Mouse (Mus musculus) frontal cortex, postnatal 14 days (tissue): Measurements from ENCODE around the gene Kpna1.
"Not testable (repeated sequence)": the region's sequence is repeated elsewhere in the genome, so short reads cannot be mapped to it uniquely, and the experiment has no call there.

Source experiments
- DNase-seq, 2 experiments: peaks; one replicate each; pipeline ENCODE4 v3.0.0; 2022; ENCODE audit warnings: low spot score in 2 of 2

The Kpna1 gene

DNA sequence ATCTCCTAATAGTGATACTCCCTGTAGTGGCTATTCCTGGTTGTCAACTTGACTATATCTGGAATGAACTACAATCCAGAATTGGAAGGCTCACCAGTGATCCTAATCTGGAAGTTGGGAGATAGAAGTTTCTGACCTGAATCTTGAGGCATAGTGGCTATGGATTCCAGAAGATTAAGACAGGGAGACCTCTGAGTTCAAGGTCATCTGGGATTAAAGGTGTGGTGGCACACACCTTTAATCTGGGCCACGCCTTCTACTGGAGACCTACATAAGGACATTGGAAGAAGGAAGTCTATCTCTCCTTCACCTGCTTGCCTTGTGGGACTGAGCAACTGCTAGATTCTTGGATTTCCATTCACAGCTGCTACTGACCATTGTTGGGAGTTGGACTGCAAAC is at the start of gene Kpna1:
Kpna1 (plus strand) TSS at position 301 of the 400 bp plus-strand sequence.
- DNase-seq, result not testable (repeated sequence)

DNA sequence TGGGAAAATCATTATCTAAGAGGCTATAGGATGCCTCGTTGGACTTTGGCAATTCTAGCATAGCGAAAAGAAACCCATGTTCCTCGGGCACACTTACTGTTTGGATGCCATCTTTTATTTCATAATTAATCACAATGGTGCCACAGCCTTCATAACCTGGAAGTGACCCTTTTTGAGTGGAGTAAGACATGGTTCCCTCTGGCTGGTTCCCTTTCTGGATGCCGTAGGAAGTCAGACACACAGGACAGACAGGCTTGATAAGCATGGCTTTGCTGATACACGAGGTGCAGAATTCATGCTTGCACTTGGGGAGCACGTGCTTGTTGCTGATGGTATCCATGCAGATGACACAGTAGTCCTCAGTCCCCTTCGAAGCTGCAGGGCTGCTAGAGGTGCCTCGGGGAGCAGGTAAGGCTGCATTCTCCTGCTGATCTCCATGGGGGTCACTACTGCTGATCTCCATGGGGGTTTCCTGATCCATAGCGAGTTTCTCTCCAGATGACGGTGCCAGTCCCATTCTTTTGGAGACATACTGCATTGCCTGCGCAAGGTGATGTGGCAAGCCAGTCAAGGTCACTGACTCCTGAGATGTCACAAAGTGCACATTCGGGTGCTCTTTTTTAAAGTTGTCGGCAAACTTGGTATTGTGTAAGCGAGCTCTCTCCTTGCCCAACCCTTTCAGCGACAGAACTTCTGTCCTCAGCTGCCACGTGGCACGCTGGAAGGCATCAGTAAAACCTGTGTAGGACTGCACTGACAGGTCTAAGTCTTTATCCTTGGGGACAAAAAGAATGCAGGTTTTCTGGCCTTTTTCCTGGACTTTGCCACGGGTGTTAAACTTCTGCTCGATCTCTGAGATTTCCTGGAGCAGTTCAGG is 46.1 kb upstream of the Kpna1 start:
- no peak for DNase-seq

DNA sequence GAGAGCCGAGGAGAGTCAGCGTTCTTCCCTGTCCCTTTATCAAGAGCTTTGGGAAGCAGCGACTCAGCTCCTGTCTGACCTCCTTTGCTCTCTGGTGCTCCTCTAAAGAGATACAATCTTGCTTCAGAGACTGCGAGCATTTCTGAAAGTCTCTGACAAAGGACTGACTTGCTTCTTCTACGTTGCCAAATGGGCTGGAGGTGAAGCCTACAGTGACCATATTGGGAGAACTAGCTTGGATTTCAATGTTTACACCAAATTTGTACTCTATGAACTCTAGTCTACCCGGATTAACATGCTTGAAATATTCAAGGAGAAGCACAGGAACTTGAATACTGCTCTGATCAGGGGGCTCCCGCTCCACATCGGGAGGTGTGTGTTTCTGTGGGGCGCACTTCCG is 45.4 kb upstream of the Kpna1 start:
- DNase-seq, result no peak

DNA sequence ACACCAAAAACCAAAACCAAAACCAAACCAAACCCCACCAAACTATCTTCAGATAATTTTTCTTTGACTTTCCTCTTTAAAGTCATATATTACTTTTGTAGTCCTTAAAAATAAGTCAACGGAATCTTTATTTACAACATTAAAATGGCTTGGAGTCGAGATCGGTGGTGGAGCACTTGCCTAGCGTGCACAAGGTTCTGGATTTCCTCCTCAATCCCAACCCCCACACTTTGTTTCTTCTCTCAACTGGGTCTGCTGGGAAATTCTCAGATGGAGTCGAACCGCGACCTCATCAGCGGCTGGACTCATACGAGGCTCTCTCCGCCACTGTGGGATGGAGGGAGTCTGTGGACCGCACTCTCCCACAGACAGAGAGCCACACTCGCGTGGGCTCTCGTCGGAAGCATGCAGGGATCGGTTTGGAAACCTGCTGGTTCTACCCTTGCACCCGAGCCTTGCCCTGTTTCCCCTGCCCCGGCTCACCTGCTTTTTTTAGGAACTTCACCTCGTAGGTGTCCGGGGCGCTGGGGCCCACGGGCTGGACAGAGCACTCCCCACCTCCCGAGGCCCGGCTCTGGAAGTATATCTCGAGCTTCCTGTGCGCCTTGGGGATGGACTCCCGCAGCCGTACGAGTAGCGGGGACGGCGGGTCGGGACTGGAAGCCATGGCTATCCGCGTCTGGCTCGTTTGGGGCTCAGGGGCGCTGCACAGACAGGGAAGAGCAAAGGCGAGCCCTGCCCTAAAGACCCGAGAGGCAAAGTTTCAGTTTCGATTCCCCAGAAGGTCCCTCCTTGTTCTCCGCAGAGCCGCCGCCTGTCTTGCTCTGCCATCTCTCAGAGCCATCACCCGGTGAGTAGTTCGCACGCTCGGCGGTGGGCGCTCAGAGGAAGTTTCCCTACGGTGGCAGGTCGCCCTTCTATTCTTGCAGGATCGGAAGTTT is 40.1 kb upstream of the Kpna1 start, which contains the start of the genes Parp9 and Dtx3l:
Parp9 (plus strand) TSS at position 260 of the 941 bp plus-strand sequence.
Dtx3l (minus strand) TSS at position 941 of the 941 bp plus-strand sequence.
- peak; percentile 9 to 28 for DNase-seq

DNA sequence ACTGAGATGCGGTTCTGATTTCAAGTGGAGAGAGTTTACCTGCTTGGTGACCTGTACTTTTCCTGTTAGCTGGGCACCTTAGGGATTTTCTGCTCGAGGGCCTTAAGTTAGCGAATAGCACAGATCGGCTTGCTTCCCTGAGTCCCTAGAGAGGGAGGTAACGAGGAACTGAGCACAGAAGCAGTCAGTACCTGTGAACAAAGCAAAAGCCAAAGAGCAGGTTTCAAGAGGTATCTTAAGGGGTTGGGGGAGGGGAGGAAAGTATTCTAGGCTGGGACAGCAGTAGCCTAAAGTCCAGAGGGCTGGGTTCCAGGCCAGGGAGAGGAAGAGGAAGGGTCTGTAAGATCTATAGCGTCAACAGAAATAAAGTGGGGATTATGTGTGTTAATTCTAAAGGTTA is 39.3 kb upstream of the Kpna1 start:
- DNase-seq, result no peak

DNA sequence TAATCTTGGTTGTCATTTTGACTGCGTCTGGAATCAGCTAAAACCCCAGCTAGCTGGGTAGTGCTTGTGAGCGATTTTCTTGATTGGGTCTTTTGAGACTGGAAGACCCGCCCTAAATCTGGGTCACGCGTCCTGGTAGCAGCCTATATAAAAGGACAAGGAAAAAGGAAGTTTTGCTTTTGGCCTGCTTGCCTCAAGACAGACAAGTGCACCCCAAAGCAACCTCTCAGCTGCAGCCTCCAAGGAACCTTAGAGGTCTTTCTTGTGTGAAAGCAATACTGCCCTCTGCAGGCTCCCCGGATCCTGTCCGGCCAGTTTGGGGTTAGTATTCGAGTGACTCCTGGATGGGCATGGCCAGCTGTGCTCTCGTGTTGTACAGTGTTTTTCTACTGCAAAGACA is 38.9 kb upstream of the Kpna1 start:
- peak; percentile 59 to 69 for DNase-seq

DNA sequence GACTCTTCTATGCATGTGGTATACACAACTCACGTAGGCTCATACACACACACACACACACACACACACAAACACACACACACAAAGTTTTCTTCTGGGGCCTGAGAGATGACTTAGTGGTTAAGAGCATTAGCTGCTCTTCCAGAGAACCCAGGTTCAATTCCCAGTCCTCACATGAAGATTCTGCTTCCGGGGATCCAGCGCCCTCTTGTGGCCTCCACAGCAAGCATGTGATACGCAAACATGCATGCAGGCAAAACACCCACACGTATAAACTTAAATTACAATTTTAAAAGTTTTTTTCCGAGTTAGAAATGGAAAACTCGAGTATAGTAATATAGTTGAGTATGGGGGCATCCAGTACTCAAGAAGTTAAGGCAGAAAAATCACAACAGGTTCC is 37.2 kb upstream of the Kpna1 start:
- no peak for DNase-seq

DNA sequence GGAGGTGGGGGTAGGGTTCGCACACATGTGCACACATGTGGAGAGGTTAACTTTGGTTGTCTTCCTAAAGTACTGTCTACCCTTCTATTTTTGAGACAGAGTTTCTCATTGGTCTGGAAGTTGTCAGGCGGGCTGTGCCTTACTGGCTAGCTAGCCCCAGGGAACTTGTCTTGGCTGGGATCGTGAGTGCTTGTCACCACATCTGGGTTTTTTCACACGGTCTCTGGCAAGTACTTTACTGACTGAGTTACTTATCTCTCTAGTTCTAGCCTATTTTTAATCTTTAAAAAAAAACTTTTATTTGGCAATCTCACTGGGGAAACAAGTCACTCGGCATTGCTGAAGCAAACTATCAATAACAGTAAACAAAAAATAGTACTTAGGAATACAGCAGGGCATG is 29.3 kb upstream of the Kpna1 start:
- no peak for DNase-seq

DNA sequence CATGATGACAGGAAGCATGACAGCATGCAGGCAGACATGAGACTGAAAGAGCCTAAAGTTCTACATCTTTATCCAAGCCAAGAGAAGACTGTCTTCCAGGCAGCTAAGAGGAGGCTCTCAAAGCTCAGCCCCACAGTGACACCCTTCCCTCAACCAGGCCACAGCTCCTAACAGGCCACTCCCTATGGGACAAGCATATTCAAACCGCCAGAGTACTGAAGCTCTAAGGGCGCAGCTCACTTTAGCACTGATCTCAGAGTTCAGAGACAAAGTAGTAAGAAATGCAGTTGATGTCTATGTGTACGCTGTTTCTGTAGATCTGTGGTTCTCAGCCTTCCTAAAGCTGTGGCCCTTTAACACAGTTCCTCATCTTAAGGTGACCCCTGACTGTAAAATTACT is 27.3 kb upstream of the Kpna1 start:
- no peak for DNase-seq

DNA sequence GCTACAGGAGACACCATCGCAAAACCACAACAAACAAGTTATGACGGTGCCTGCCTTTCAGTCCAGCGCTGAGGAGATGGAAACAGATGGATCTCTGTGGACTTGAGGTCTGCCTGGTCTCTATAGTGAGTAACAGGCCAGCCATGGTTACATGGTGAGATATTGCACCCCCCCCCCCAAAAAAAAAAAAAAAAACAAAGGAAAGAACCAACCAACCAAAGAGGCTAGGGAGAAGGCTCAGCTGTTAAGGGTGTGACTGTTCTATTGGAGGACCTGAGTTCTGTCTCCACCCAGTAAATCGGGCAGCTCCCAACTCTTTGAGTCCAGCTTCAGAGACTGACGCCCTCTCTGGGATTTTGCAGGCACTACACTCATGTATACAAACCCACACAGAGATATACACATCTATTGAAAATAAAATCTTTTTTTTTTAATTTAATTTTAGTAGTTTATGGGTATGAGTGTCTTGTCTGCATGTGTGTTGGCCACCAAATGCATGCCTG is 25.9 kb upstream of the Kpna1 start:
- DNase-seq, result no peak

DNA sequence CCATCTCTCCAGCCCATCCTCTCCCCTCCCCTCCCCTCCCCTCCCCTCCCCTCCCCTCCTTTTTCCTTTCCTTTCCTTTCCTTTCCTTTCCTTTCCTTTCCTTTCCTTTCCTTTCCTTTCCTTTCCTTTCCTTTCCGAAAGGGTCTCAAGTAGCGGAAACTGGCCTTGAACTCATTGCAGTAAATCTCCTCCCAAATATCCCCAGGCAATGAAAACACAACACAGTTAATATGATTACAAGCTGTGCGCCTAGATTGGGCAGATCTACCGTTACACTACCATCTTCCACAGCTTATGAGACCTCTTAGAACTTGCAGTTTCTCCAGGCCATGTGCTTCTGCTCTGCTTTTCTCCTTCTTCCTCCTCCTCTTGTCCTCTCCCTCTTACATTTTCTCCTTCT is 12.6 kb upstream of the Kpna1 start:
- DNase-seq, result not testable (repeated sequence)

DNA sequence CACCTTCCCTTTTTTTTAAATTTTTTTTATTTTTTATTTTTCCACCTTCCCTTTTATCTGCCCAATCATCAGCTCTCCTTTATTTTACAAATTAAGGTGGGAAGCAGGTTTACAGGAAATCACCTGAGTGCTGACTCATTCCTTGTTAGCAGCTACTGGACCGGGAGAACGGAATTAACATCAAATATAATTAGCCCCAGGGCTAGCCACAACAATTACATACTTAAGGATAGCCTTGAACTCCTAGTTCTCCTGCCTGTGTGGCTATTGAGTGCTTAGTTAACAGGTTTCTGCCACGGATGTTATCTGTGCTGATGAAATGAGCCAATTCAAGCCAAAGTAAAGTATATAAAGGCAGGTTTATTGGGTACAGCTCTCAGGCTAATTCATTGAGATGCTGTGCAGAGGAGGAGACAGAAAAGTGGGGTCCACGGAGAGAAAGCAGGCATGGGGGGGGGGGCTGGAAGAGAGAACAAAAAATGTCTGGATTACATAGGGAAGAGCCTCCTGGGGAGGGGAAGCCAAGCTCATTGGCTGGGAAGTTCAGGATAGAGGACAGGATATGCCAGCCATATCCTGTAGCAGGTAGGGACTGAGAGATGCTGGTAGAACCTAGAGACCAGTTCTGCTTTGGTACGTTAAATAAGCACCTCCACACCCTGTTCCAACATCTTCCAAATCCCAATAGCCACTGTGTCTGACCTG is 12.0 kb upstream of the Kpna1 start:
- DNase-seq, result no peak

DNA sequence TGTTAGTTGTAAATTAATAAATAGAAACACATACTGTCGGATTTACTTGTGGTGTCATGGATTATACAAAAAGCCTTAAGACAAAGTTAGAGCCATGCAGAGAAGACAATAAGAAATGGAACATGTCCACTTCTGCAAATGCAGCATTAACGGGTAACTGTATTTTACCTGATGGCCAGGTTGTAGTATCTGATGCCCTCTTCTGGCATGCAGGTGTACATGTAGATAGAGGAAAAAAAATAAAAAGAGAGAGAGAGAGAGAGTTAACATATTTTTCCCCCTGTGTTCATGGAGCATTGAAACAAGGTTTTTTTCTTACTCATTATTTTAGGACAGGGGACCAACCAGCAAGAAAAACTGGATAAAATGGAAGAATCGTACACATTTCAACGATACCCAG is 11.2 kb upstream of the Kpna1 start:
- no peak for DNase-seq

DNA sequence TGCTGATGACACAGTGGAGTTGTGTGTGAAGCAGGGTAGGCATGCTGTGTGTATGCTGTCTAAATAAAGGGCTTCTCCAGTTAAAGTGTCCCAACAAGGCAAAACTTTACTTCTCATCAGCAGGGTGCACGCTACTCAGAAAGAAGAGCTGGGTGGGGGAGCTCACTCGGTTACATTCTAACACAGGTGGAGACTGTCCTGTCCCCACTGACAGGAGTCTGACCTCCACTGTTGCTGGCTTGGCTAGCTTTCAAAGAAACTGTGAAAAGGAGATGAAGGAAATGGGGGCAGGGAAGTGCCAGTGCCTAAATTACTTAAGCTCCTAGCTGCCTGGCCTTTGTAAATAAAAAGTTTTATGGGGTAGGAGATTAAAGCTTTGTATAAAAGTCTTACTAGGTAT is 10.4 kb upstream of the Kpna1 start:
- no peak for DNase-seq

DNA sequence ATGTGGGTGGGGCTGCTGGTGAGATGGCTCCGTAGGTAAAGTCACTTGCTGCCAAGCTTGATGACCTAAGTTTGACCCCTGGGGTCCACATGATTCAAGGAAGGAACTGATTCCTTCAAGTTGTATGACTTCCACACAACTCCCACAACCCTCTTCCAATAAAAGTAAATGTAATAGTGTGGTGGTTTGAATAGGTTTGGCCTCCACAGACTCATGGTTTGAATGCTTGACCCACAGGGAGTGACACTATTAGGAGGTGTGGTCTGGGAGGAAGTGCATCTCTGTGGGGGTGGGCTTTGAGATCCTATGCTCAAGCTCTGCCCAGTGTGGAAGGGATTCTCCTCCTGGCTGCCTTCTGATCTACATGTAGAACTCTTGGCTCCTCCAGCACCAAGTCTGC is 4.5 kb upstream of the Kpna1 start:
- no peak for DNase-seq

DNA sequence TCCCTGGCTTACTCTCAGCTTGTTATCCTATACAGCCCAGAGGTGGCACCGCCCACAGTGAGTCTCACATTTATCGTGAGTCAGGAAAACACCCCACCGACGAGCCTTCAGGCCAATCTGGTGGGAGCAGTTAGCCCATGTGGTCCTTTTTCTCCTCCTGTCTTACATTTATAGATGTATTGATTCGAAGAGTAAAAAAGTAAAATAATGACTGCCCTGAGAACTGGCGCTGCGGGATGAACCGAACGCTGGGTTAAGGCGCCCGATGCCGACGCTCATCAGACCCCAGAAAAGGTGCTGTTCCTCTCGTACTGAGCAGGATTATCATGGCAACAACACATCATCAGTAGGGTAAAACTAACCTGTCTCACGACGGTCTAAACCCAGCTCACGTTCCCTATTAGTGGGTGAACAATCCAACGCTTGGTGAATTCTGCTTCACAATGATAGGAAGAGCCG is 2.8 kb downstream of the Kpna1 start:
- peak; percentile 96 to 100 for DNase-seq

DNA sequence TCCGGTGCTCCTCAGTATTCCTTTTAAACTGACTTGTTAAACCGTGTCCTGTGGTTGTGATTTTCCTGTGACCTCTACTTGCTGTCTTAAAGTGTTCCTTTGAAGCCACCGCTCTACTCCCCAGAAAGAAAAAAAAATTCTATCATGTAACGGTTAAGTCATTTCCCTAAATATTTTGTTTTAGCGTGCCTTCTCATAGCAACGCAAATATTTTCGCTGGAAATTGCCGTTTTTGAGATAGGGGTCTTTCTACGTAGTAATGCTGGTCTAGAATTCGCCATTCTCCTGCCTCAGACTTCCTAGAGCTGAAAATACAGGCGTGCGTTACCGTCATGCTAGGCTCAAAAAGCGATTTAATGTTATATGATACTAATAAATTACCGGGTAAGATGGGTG is 4.0 kb downstream of the Kpna1 start:
- no peak for DNase-seq

DNA sequence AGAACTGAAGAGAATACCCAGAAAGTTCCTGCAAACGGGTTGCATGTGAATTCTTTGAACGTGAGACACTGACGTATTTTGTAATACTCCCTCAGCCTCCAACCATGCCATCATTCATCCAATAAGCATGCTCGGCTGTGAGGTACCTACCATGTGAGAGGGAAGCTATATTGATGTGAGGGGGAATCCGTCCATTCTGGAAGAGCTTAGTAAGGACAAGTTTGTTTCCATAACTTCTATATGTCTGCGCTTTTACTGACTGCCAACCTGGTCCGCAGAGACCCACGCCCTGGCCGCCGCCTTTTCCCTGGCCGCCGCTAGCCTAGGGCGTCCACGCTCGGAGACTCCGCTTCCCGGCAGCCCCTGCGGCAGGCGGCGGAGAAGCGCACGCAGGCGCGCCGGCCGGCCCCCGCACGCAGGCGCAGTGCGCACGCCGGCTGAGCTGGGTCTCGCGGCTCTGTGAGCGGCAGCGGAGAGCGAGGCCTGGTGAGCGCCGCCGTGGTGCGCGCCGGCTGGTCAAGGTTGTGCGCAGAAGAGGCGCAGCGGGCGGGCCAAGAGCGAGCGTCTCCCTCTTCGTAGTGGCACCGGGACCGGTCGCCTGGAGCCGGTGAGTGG is 4.5 kb downstream of the Kpna1 start:
- peak; percentile 78 to 83 for DNase-seq

DNA sequence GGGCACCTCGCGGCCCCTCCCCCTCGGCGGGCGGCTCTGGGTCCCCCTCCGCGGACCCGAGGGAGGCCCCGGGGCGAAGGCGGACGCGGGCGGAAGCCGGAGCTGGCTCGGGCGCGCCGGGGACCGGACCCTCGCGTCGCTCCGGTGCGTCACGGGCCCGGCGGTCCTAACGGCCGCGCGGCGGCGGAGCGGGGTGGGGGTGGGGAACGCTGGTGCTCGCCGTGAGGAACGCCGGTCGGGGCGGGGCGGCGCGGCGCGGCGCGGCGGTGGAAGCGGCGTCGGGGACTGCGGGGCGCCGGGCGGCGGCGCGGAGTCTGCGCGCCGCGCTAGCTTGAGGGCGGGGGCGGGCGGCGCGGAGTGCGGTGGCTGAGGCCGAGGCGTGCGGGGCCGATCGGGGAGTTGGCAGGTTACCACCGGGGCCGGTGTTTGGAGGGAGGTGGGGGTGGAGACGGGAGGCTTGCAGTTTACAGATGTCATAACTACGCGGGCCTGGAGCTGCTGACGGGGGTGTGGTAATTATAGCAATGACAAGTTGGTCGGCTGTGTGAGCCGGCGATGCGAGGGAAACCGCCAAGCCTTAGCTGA is 5.1 kb downstream of the Kpna1 start:
- DNase-seq, result peak; percentile 51 to 54

DNA sequence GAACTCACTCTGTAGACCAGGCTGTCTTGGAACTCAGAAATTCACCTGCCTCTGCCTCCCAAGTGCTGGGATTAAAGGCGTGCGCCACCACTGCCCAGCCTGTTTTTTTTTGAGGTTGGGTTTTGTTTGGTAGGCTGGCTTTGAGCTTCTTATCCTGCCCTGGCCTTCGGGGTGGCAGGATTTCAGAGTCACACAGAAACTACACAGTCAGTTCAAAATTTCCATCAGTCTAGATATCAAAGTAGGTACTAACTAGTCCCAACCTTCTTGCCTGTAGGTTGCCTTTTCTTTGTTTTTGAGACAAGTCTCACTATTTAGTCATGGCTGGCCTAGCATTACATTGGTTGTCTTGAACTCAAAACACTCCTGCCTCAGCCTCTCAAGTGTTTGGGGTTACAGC is 5.9 kb downstream of the Kpna1 start:
- DNase-seq, result no peak

DNA sequence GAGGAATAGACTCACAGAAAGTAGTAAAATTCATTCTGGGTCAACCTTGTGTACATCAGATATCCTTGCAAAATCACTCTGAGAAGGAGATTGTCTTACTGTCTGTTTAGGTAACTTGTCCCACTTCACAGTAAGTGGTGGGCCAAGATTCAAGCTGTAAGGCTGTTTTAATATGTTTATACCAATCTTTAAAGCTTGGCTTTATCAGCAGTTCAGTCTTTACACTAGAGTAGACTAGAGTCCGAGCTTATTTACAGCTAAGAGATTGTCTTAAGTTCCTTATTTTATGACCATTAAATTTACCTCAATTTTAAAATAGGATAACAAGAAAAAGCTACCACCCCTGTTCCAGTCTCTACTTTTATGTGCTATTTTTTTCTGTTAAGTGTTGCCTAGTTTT is 9.4 kb downstream of the Kpna1 start:
- DNase-seq, result no peak
